Mouse (Mus musculus): Measurements from ENCODE around the gene Cidec.

Cidec gene

DNA sequence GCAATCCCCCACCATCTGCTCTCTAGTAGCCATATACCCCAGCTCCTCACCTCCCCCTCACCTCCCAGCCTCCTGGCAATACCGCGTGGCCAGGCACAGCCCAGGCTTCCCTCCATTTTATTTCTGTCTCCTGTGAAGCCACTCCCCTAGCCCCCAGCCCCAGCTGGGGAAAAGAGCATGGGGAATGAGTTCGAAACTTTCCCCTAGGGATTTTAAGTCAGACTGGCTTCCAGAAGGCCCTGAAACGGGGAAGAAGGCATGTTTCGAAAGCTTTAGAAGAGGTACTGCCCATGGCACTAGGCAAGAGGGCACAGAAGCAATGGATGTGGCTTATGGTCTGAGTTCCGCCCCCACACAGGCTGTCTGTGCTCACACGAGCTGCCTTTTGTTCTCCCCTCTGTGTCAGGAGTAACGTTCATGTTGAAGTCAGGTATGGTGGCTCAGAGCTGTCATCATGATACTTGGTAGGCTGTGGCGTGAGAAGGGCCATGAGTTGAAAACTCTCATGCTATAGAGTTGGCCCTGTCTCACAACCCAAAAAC lies at the start of gene Cidec:
Gene Cidec, minus strand, starts transcription at position 97 of the 542 bp plus-strand sequence.
- in situ Hi-C loops (cut with MboI; ENCODE audit: low sequenced_read_pairs) = no loop called here

DNA sequence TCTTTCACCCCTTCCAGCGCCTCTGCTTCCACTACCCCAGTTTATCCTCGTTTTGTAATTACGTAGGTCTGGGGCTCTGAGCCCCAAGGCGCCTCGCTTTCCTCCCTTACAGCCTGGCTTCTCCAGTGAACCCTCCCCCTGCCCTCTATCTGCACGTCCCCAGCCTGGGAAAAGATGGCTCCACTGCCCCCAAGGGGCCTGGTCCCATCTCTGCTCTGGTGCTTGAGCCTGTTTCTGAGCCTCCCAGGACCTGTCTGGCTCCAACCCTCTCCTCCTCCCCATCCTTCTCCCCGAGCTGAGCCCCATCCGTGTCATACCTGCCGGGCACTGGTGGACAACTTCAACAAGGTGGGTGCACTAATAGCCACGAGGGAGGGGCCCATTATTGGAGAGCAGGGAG lies 48.2 kb upstream of the Cidec start:
- in situ Hi-C loops (cut with MboI; ENCODE audit: low sequenced_read_pairs) = no loop called here

DNA sequence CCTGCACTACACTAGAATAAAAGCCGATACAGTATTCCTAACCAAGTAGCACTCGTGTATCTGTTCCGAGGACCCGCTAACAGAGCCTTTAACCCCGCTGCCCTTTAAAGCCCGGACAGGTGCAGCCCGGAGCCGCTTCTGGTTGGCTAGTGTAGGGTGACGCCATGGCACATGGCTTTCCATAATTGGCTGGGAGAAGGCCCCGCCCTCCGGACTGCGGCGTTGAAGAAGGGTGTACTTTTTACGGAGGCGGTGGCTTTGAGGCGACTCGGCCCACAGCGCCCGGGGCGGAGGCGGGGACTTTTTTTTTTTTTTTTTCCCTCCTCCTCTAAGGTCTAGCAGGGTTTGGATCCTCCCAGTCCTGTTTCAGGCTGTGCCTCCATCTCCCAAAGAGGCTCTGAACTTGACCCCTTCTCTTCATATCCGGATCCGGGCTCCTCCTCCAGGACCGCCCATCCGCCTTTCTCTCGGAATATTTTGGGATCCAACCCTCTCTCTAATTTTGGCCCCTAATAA lies 47.6 kb upstream of the Cidec start, which contains the start of gene Creld1:
Gene Creld1, plus strand, starts transcription at position 198 of the 516 bp plus-strand sequence.
- in situ Hi-C loops (cut with MboI; ENCODE audit: low sequenced_read_pairs) = no loop called here

DNA sequence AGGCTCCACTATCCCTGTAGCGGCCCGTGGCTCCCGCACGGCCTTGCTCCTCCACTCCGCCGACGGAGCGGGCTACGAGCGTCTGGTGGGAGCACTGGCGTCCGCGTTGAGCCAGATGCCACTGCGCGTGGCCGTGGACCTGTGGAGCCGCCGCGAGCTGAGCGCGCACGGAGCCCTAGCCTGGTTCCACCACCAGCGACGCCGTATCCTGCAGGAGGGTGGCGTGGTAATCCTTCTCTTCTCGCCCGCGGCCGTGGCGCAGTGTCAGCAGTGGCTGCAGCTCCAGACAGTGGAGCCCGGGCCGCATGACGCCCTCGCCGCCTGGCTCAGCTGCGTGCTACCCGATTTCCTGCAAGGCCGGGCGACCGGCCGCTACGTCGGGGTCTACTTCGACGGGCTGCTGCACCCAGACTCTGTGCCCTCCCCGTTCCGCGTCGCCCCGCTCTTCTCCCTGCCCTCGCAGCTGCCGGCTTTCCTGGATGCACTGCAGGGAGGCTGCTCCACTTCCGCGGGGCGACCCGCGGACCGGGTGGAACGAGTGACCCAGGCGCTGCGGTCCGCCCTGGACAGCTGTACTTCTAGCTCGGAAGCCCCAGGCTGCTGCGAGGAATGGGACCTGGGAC lies 47.0 kb upstream of the Cidec start:
- in situ Hi-C loops (cut with MboI; ENCODE audit: low sequenced_read_pairs) = no loop called here

DNA sequence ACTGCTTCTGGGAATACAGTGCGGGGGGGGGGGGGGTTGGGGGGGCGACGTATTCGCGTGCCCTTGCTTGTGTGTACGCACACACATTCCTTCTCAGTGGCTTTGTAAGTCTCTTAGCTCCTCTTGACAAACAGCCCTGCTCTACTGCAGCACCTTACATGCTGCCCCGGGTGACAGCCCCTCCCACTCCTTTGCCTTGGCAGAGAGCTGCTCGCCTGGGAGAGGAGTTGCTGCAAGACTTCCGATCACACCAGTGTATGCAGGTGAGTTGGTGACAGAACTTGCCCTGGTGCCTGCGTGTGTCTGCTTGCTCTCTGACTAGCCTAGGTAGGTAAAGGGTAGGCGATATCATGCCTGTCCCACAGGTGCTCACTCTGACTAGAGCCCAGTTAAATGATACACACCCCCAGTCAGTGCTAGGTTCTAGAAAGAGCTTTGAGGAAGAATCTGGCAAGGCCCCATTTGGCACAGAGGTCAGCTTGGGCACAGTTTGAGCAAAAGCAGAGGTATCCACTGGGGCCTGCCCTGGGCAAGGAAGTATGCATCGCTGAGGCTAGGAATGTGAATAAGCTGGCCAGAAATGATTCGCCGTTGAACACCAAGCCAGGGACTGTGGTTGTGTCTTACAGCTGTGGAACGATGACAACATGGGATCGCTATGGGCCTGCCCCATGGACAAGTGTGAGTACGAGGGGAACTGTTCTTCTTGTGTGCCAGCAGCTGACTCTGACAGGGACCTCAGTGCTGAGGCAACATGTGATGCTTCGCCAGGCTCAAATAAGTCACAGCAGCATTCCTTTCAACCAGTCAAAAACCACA lies 45.2 kb upstream of the Cidec start:
- in situ Hi-C loops (cut with MboI; ENCODE audit: low sequenced_read_pairs) = no loop called here

GRCm38 (mm10) chr6:113478906-113479305 lies 43.3 kb upstream of the Cidec start:
- in situ Hi-C loops (cut with MboI; ENCODE audit: low sequenced_read_pairs) = no loop called here

GRCm38 (mm10) chr6:113477353-113477752 lies 41.8 kb upstream of the Cidec start:
- in situ Hi-C loops (cut with MboI; ENCODE audit: low sequenced_read_pairs) = no loop called here

DNA sequence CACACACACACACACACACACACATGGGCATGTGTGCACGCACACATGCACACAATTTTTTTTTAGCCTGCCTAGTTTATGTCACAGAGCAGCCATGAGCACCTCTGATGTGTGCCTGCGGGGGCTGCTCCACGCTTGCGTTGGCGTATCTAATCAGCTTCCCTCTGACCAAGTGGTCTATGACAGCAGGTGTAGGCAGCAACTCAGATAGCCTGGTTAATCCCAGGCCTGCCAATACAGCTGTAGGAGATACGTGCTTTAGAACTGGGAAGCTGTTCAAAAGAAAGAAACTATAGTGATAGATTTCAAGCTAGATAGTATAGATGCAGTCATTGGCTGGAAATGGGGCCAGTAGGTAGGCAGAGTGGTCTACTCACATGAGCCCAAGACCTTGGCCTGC lies 38.2 kb upstream of the Cidec start:
- in situ Hi-C loops (cut with MboI; ENCODE audit: low sequenced_read_pairs) = no loop called here

GRCm38 (mm10) chr6:113473246-113473645 lies 37.7 kb upstream of the Cidec start:
- in situ Hi-C loops (cut with MboI; ENCODE audit: low sequenced_read_pairs) = no loop called here

DNA sequence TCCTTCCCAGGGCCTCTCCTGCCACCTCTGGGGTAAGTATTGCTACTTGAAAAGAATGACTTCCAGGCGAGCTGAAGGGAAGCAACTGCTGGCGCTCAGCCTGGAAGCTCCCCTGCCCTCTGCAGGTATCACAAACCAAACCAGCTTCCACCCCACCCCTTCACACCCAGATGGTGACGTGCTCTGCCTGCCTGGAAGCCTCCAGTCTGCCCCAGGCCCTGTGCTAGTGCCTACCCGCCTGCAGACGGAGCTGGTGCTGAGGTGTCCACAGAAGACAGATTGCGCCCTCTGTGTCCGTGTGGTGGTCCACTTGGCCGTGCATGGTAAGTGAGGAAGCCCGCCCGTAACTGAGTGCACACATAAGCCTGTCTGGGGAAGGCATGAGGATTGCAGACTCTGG lies 36.5 kb upstream of the Cidec start:
- in situ Hi-C loops (cut with MboI; ENCODE audit: low sequenced_read_pairs) = no loop called here

DNA sequence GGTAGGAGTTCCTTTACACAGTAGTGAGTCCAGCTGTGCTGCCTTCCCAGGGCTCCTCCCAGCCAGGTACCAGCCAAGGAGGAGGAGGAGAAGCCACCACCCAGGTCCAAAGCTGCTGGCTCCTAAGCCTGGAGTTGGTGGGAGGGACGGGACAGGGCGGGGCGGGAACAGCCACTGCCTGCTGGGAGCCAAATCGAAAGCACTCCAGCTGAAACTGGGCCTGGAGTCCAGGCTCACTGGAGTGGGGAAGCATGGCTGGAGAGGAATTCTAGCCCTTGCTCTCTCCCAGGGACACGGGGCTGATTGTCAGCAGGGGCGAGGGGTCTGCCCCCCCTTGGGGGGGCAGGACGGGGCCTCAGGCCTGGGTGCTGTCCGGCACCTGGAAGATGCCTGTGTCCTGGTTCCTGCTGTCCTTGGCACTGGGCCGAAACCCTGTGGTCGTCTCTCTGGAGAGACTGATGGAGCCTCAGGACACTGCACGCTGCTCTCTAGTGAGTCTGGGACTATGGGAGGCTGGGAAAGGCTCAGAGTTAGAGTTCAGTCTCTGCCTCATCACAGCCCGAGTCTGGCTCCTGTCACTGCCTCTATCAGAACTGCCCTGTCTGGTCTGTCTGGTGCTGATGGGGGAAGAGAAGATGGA lies 35.9 kb upstream of the Cidec start, which contains the start of gene Il17rc:
Gene Il17rc, plus strand, starts transcription at position 131 of the 640 bp plus-strand sequence.
- in situ Hi-C loops (cut with MboI; ENCODE audit: low sequenced_read_pairs) = no loop called here

DNA sequence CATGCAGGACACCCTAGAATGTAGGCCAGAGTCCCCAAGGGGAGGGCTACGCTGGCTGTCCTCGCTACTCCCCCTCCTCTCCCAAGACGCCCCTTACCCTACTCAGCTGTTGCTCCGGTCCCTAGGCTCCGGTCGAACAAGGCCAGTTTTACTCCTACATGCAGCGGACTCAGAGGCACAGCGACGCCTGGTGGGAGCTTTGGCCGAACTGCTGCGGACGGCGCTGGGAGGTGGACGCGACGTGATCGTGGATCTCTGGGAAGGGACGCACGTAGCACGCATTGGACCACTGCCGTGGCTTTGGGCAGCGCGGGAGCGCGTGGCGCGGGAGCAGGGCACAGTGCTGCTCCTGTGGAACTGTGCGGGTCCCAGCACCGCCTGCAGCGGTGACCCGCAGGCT lies 33.9 kb upstream of the Cidec start:
- in situ Hi-C loops (cut with MboI; ENCODE audit: low sequenced_read_pairs) = no loop called here

DNA sequence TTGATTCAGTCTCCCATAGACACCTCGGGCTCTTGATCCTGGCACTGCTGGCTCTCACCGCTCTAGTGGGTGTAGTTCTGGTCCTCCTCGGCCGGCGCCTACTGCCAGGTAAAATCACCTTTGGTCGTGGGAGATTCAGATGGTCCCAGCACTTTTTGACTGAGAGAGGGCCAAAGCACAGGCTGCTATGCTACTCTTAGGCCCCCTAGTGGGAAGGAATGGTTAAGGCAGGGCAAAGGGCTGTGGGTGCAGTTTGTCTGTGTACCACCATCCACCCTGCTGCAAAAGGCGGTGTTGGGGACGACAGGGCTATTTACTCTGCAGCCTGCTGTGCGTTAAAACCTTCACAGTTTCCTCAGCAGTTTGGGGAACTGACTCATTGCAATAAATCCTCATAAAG lies 33.5 kb upstream of the Cidec start:
- in situ Hi-C loops (cut with MboI; ENCODE audit: low sequenced_read_pairs) = no loop called here

GRCm38 (mm10) chr6:113468512-113468911 lies 33.0 kb upstream of the Cidec start:
- in situ Hi-C loops (cut with MboI; ENCODE audit: low sequenced_read_pairs) = no loop called here

DNA sequence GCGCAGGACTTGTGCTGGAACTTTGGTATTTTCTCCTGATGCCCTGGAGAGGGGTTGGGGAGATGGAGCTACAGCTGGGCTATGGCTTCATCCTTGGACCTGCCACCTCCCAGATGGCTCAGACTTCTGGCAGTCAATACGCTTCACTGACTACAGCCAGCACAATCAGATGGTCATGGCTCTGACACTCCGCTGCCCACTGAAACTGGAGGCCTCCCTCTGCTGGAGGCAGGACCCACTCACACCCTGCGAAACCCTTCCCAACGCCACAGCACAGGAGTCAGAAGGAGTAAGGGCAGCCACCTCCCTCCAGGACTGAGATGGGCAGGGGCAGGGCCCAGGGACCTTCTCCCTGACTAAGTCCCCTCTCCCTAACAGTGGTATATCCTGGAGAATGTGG lies 30.0 kb upstream of the Cidec start:
- in situ Hi-C loops (cut with MboI; ENCODE audit: low sequenced_read_pairs) = no loop called here

DNA sequence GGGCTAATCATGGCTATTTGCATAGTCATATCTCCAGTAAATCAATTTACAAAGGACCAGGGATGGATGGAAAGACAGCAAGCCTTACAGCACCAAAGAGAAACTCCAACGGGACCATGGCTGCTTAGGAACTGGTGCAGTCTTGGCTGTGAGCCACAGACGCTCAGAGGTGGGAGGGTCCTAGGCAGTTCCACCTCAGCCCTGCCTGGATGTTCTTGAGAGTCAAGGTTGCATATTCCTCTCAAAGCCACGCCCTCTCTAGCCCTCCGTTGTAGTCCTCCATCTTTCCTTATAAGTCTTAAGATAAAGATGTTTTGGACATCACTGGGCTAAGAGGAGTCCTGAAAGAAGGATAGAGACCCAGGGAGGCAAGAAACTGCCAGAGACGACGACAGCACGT lies 28.5 kb upstream of the Cidec start:
- in situ Hi-C loops (cut with MboI; ENCODE audit: low sequenced_read_pairs) = no loop called here

DNA sequence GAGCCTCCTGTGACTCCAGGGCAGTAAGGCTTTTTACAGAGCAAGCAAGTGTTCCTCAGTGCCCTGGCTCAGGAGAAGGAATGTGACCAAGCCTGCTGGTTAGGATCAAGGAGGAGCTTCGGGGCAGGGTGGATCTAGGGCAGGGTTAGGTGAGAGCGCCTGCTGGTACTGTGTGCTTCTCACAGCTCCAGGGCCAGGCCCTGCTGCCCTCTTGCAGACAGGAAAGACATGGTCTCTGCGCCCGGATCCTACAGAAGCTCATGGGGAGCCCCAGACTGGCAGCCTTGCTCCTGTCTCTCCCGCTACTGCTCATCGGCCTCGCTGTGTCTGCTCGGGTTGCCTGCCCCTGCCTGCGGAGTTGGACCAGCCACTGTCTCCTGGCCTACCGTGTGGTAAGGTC lies 23.1 kb upstream of the Cidec start:
- in situ Hi-C loops (cut with MboI; ENCODE audit: low sequenced_read_pairs) = no loop called here

DNA sequence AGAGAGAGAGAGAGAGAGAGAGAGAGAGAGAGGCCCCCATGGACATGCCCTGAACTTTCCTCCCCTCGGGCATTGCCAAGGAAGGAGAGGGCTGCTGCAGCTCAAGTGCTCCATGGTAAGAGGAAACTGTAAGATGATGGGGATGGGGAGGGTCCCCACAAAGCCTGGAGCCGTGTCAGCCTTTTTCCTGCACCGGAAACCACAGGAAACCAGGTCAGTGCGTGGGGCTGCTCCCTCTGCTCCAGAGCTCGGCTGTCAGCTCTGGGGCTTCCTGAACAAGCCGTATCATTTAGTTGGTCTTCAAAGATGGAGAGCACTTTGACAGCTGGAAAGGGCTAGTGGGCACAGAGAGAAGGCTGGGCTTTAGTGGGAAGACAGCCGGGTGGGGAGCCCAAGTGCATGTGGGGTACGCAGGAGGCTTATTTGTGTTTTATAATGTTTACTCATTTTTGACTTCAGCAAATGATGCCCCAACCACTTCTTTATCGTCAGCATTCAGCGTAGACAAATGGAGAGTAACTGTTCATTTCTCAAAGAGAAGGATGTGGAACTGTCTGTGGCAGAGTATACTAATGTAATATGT lies 22.5 kb upstream of the Cidec start, which contains the start of gene Il17re:
Gene Il17re, plus strand, starts transcription at position 533 of the 583 bp plus-strand sequence.
- in situ Hi-C loops (cut with MboI; ENCODE audit: low sequenced_read_pairs) = no loop called here

DNA sequence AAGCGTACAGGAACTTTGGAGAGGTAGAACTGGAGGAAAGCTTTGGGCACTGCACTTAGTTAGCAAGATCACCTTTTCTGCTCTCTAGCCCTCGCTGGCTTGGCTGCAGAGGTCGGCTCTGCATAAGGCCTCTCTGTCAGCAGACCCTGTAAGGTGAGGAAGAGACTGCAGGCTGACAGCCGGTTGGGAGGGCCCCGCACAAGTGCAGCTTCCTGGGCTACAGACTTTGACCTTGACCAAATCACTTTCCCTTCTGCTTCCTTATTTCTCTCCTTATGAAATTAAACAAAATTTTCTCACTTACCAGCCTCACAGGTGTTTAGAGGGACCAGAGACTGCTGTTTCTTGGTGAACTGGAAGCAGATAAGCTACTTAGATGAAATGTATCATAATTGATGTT lies 19.4 kb upstream of the Cidec start:
- in situ Hi-C loops (cut with MboI; ENCODE audit: low sequenced_read_pairs) = no loop called here

DNA sequence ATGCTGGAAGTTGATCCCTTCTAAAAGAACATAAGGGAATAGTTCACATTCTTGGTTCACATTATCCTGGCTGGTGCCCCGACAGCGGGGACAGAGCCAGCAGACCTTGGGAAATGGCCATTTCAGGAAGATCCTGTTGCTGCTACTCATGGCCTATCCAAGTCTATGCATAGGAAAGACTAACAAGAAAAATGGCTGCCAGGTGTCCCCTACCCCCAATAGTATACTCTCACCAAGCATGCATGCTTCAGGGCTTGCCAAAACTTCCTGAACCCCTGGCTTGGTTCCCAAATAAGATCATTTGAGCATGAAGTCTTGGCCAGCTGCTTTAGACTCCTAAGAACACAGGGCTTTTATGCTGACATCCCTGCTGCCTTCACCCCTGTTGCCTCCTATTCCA lies 16.3 kb upstream of the Cidec start:
- in situ Hi-C loops (cut with MboI; ENCODE audit: low sequenced_read_pairs) = no loop called here

GRCm38 (mm10) chr6:113447639-113448038 lies 12.1 kb upstream of the Cidec start:
- in situ Hi-C loops (cut with MboI; ENCODE audit: low sequenced_read_pairs) = no loop called here

Data from CH12F3 (cell line).